Mouse (Mus musculus): ENCODE measurements around the gene Psen2.

DNA sequence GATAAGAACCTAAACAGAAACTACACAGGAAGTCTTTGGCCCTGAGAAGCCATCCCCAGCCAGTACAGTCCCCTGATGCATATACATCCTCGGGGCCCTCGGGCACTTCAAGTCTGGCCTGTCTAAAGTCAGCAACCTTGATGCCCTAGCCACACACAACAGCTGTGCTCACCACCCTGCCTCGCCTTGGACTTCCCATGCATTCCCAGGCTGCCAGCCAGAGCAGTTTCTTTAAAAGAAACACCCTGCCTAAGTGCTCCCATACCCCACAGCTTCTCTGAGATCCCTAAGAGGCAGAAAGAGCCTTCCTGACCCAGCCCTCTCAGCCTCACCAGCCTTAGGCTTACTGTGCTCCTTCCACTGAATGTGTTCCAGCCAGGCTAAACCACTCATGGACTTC, 76.9 kb downstream of the Psen2 start:
- TF ChIP-seq EP300 (IDR thresholded peaks at IDR 0.05; ENCODE audit: low read length) (no peak), POLR2AphosphoS2 (IDR thresholded peaks at IDR 0.05; ENCODE audit: low read depth, low read length) (no peak), POLR2A (IDR thresholded peaks at IDR 0.05; ENCODE audit: low read depth, low read length) (no peak), CTCF (conservative IDR thresholded peaks at IDR 0.05 in 1 of 2, IDR thresholded peaks at IDR 0.05 in 1 of 2; ENCODE audit: low read depth in 2 of 2, low read length in 2 of 2) (no peak), HCFC1 (IDR thresholded peaks at IDR 0.05; ENCODE audit: low read depth, low read length) (no peak), USF1 (IDR thresholded peaks at IDR 0.05; ENCODE audit: low read depth, low read length) (no peak), ELF1 (IDR thresholded peaks at IDR 0.05; ENCODE audit: low read depth, low read length) (no peak), GABPA (IDR thresholded peaks at IDR 0.05; ENCODE audit: insufficient replicate concordance, low read depth, low read length) (no peak), UBTF (IDR thresholded peaks at IDR 0.05; ENCODE audit: low read depth, low read length) (no peak), BHLHE40 (IDR thresholded peaks at IDR 0.05; ENCODE audit: low read depth, low read length) (no peak), SMC3 (IDR thresholded peaks at IDR 0.05; ENCODE audit: low read depth, low read length) (no peak)

Measured in CH12.LX (cell line).